Mouse (Mus musculus): ENCODE measurements at regions not wholly inside any gene's neighbourhood (a gene's known extent, or its start where the extent isn't known, plus 50 kb on each side); places are given as distances from the start of the nearest gene placed in this dataset.

DNA sequence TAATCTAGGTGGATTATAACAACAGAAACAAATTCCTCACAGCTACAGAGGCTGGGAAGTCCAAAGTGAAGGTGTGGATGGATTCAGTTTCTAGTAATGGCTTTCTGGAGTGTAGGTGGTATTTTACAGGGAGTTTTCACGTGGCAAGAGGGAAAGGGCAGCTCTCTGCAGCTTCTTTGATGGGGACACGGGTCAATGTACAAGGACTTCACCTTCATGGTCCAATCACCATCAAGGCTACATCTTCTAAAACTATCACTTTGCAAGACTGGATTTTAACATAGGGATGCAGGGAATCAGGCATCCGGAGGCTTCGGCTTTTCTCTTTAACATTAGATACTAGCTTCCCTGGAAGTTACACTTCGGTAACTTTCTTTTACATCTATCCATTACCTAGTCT is 642.4 kb upstream of the Tmpo start:
- intact Hi-C loops (cut with DNase I), result no loop called here
- no peak for DNase-seq (ENCODE audit: low spot score in 2 of 2)

GRCm38 (mm10) chr10:91804870-91805269 is 623.8 kb upstream of the Tmpo start:
- intact Hi-C loops (cut with DNase I), result no loop called here
- DNase-seq (ENCODE audit: low spot score in 2 of 2), result no peak

Small RNA genes lying in the stretch of these regions (microRNA-seq; reads per million reads assigned to microRNA genes)
- 0 reads per million in 2 experiments for gene Gm22582
- 7.4 to 23.5 reads per million in 2 experiments for gene Mir1251
- gene Mir135a-2, result 24.5 to 47.1 reads per million in 2 experiments
